Mouse (Mus musculus) large intestine, adult 2 months (tissue): ENCODE measurements around the gene Foxe3. TPM values are rescaled to one million over a fixed set of nuclear protein-coding genes. Genes with fewer than 3 reads are reported as not detected.

ENCODE experiments used
- DNase-seq: peaks from one replicate; pipeline ENCODE4 v3.0.0-alpha.2; 2012; ENCODE audit warnings: low read depth, low spot score
- WGBS: fragments of 180-500 bp; shearing (Covaris S2); methylation state at CpG from one replicate; pipeline ENCODE4 v1.1.7; 2018; 5-methylcytosine and 5-hydroxymethylcytosine counted together
- polyA plus RNA-seq: library from polyadenylated mRNA; depleted of rRNA; stranded (reverse); fragments of >200 nt; gene quantifications from 2 replicates; pipeline ENCODE4 v1.2.3, GENCODE M21; 2012; rRNA removed

The Foxe3 gene
- polyA plus RNA-seq, 1 experiment: not detected

DNA sequence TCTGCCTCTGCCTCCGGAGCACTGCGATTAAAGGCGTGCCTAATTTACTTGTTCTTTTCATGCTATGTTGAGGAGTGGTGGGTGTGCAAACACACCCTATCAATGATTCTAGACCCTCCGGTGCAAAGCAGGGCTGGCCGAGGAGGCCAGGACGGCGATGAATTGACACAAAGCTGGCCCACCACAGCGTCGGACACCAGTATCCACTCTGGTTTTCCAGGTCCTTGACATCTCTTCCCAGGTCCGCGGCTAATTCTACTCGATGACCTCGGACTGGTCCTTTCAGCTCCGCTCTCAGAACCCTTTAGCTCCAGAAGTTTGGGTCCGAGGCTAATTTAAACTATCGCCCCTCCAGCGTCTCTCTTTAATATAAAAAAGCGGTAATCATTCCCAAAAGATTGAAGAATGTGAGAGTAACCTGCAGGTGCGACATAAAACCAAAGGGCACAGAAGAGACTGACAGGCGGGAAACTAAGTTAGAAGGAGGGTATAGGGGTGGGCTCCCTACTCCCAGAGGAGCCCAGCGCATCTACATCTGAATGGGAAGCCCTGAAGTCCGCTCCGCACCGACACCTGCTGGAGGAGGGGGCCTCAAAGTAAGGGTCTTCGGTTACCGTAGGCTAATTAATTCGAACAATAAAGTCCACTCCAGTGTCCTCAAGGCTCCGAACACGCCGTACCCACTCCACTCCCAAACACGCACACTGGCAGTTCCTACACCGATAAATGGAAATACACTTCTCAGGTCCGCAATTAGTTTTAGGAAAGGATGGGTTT lies 24.8 kb downstream of the Foxe3 start:
- no peak for DNase-seq
- whole genome bisulfite sequencing: 6% methylated on average over 33 of the region's 33 CpGs

DNA sequence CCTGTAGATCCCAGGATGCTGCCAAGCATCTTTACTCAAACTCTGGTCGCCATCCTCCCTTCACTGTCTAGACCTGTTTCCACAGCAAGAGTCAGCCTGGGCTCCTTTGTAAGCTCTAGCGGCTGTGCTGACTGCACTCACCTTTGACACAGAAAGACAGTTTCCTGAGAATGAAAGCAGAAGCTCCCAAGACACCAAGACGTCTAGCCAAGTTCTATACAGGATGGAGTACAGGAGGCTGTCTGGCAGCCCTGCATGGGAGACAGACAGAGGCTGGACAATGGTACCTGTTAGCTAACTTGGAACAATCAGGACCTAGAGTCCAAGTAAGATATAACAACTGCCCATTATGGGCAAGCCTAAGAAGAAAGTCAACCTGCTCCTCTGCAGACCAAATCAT lies 25.9 kb downstream of the Foxe3 start:
- 9% methylated on average over 3 of the region's 3 CpGs for WGBS
- no peak for DNase-seq

DNA sequence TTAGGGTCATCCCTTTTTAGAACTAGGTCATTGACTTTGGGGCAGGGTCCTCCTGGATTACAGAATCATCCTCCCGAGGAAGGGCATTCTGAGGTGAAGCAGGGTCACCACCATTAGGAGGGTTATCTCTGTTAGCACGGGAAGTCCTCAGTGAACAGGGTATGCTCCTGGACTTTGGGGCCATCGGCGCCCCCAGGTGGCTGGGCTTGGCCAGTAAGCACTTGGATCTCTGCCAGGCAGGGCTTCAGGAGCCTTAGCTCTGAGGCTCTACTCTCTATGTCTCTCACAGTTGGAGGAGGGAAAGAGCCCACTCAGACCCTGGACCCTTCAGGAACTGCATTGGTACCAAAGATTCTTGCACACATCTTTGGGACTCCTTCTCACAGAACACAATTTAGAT lies 28.0 kb downstream of the Foxe3 start:
- WGBS: 7% methylated on average over 4 of the region's 4 CpGs
- no peak for DNase-seq

DNA sequence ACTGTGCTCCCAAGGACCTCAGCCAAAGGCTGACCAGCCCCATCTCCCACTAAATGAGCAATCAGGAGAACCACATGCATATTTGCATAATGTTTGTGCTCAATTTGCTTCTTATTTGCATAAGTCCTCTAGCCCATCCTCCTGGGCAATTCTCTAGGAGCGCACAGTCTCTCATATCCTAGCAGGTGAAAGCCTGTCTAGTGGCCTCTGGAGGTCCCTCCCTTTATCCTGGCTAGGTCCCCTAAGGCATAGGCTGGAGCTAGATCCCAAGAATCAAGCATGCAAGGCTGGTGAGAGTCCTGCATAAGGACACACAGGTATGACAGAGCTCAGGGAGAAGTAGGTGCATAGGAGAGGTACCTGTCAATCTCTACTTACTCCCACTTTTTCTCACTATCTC lies 43.6 kb downstream of the Foxe3 start:
- no peak for DNase-seq
- WGBS: 93% methylated on average over 1 of the region's 1 CpGs

DNA sequence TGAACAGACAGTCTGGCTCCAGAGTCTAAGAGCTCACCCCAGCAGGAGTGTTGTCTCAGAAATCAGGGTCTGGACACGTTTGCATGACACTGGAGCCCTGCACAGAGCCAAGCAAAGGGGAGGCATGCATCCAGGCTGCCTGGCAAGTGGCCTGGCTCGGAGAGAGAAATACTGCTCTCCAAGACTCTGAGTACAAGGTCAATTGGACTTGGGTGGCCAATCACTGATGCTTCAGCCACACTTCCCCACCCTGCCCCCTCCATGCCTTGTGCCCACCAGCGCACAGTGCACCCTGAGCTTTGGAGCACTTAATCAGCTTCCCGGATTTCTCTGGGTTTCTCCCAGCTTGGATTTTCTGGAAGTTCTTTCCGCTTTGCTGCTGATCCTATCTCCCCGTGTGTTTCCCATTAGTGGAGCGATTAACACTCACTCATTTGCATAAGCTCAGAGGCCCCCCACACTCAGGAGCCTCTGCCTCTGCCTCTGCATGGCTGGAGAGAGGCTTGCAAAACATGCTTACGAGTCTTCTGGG lies 49.3 kb downstream of the Foxe3 start:
- 76% methylated on average over 8 of the region's 8 CpGs for WGBS
- no peak for DNase-seq

Other genes with a start within 250 kb of the Foxe3 start
- not detected in 2 replicates for gene Gm12830, start 104.3 kb downstream of the Foxe3 start, polyA plus RNA-seq
- gene Foxd2, start 17.1 kb downstream of the Foxe3 start, polyA plus RNA-seq: 0.07 and 0.10 TPM in 2 replicates
- 34.7 and 40.7 TPM in 2 replicates for gene Cmpk1, start 61.2 kb upstream of the Foxe3 start, polyA plus RNA-seq
- 2.2 and 3.7 TPM in 2 replicates for gene Stil, start 74.1 kb upstream of the Foxe3 start, polyA plus RNA-seq
- gene Tal1, start 130.4 kb upstream of the Foxe3 start, polyA plus RNA-seq: 0.33 and 0.81 TPM in 2 replicates
- 11.5 and 31.3 TPM in 2 replicates for gene Pdzk1ip1, start 162.7 kb upstream of the Foxe3 start, polyA plus RNA-seq
- 0.11 TPM in 2 replicates for gene Cyp4x1, start 208.3 kb upstream of the Foxe3 start, polyA plus RNA-seq